Mouse (Mus musculus): Measurements from ENCODE around the gene Plekha4.

DNA sequence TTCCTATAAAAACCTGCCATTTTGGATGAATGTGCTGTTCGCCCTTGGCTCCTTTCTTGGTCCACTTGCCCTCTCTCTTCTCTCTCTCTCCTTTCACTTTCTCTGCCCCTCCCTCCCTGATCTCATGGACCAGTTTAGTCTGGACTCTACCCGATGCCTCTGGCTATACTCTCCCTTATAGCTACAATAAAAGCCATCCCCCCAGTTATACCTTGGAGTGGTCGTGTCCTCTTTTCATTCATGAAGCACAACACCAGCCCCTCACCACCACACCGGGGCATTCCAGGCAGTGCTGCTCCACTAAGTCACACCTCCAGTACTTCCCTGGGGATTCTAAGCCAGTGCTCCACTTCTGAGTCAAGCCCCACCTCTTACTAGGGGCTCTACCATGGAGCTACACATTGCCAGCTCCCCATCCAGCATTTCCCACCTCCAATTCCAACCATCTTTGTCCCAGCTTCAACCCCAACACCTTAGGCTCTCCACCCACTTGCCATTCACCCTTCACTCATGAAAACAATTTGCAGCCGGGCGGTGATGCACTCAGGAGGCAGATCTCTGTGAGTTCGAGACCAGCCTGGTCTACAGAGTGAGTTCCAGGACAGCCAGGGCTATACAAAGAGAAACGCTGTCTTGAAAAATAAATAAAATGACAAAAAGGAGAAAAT lies 41.1 kb downstream of the Plekha4 start:
- no peak for TF ChIP-seq POLR2A (IDR thresholded peaks at IDR 0.05; ENCODE audit: low read depth, low read length)
- no peak; the same call in 1 of the 2 replicates for TF ChIP-seq CTCF (IDR thresholded peaks at IDR 0.05; ENCODE audit: extremely low read depth, insufficient read length, insufficient replicate concordance, low read depth, low read length)
